Mouse (Mus musculus): ENCODE data around the gene Tbc1d10b.

Tbc1d10b gene

DNA sequence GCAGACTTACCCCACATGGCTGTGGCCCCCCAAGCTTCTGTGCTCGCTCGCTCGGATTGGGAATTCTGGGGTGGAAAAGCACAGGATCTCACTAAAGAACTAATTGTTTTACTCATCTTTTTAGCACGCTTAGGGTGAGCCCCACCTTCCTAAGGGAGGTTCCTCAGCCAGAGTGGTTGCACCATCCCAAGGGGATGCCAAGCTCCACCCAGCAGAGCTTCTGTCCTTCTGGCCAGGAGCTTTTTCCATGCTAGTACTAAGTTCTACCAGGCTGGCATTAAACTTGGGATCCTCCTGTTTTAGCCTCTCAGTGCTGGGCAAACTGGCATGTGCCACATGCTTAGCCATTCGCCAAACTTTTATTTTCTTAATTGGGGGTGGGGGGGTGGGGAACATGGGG lies 45.7 kb downstream of the Tbc1d10b start:
- DNase-seq (ENCODE audit: low read depth, low spot score): no peak

DNA sequence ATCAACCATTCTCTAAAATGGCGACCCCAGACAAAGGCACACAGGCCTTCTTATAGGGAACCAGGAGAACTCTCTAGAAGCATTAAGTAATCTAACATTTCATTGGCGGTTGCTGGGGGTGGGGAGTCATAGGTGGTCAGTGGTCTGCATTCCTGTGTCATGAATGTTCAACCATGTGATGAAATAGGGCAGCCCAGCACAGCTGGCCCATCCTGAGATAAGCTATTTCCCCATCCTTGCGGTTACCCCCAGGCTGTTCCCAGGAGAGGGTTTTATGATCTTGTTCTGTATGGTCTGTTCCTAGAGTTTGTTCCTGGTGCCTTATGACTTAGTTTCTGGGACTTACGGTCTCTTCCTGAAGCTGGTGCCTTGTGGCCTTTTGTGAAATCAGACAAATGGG lies 50.7 kb downstream of the Tbc1d10b start:
- no peak for DNase-seq (ENCODE audit: low read depth, low spot score)

DNA sequence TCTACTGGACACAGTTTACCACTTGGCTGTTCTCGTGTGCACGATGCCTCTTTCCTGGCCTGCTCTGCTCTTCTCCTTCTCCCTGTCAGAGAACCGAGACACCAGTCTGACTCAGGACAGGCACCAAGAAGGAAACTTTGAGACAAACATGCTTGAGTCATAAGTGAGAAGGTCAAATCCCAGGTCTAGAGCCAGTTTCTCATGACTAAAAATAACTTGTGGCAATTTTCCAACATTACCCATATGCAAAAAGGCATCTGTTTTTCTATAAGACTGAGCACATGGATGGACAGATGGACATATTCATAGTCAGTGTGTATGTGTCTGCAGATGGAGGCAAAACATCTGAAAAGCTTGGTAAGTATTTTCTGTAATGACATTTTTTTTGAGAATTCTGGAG lies 54.8 kb downstream of the Tbc1d10b start:
- DNase-seq (ENCODE audit: low read depth, low spot score): no peak

DNA sequence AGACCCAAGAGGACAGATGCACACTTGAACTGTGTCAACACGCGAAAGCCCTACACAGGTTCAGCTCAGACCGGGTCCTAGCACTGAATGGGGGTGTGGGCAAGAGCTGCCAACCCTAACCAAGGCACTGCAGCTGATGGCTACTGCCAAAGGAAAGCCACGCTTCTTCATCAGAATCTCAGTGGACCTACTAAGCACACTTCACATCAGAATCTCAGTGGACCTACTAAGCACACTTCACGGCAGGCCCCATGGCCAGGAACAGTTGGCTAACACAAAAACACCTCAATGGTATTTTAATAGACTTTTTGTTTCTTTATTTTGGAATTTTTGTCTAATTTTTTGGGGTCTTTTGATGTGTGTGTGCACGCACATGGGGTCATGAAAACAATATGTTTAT lies 55.8 kb downstream of the Tbc1d10b start:
- DNase-seq (ENCODE audit: low read depth, low spot score): no peak

DNA sequence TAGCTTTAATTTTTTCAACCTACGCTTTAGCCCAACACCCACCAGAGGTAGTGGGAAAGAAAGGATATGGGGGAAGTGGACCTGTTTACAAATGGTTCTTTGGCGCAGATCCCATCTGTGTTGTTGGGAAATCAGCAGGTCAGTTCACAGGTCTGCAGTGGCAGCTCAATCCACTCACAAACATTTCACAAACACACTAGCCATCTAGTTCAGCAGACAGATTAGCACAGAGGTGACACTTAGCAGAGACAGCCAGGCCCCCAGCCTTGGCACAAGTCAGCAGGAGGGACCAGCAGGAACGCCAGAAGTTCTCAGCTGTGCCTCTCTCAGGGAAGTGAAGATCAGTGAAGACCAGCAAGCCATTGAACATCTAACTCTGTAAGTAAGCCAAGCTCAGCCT lies 60.4 kb downstream of the Tbc1d10b start:
- DNase-seq (ENCODE audit: low read depth, low spot score): no peak
